Mouse (Mus musculus) hindbrain, embryonic 14.5 days (tissue): Measurements from ENCODE around the gene Gm27021. TPM values are rescaled to one million over a fixed set of nuclear protein-coding genes. Genes with fewer than 3 reads are reported as not detected.

ENCODE experiments used
- ATAC-seq: fragments of 200-750 bp; cut with Nextera tagmentation; 2 replicates; pipeline ENCODE4 v1.8.0; 2017; ENCODE audit warnings: moderate number of reproducible peaks, mild to moderate bottlenecking, moderate TSS enrichment, moderate library complexity; ENCODE audit not compliant: low FRiP score
- DNase-seq: peaks from one replicate; pipeline ENCODE4 v3.0.0-alpha.2; 2015; ENCODE audit warnings: low spot score
- H3K27ac ChIP-seq: fragments of 300-500 bp; sonication (generic); 2 replicates; pipeline ENCODE4 v1.5.1; 2014; ENCODE audit warnings: mild to moderate bottlenecking, moderate library complexity
- H3K27me3 ChIP-seq: fragments of 300-500 bp; sonication (generic); 2 replicates; pipeline ENCODE4 v1.6.1; 2014; ENCODE audit warnings: mild to moderate bottlenecking, low read length, mixed read lengths; ENCODE audit not compliant: control insufficient read depth, insufficient read depth
- H3K36me3 ChIP-seq: fragments of 300-500 bp; sonication (generic); replicated peaks from 2 replicates; pipeline ENCODE4 v1.6.1; 2014; ENCODE audit not compliant: control insufficient read depth, insufficient read depth
- H3K4me1 ChIP-seq: fragments of 300-500 bp; sonication (generic); replicated peaks from 2 replicates; pipeline ENCODE4 v1.6.1; 2014; ENCODE audit warnings: antibody characterized with exemption, low read length, mixed read lengths; ENCODE audit not compliant: control insufficient read depth, insufficient read depth
- H3K4me2 ChIP-seq: fragments of 300-500 bp; sonication (generic); replicated peaks from 2 replicates; pipeline ENCODE4 v1.6.1; 2014; ENCODE audit warnings: mild to moderate bottlenecking, moderate library complexity
- H3K4me3 ChIP-seq: fragments of 300-500 bp; sonication (generic); replicated peaks from 2 replicates; pipeline ENCODE4 v1.5.1; 2014; ENCODE audit warnings: mild to moderate bottlenecking, low read length
- H3K9ac ChIP-seq: fragments of 300-500 bp; sonication (generic); 2 replicates; pipeline ENCODE4 v1.6.1; 2014
- H3K9me3 ChIP-seq: fragments of 300-500 bp; sonication (generic); 2 replicates; pipeline ENCODE4 v1.6.1; 2016; ENCODE audit warnings: low read length; ENCODE audit not compliant: control insufficient read depth
- WGBS: fragments of 180-500 bp; shearing (Covaris S2); extraction: QIAGEN DNeasy Blood & Tissue Kit; methylation state at CpG from one replicate; pipeline ENCODE4 v1.1.7; 2014; 5-methylcytosine and 5-hydroxymethylcytosine counted together
- polyA plus RNA-seq: library from polyadenylated mRNA; unstranded; fragments of >200 nt; fragmentation: Nextera tagmentation; extraction: Ambion mirVana; gene quantifications from 2 replicates; pipeline ENCODE4 v1.2.1, GENCODE M21; 2014

Gene Gm27021
- polyA plus RNA-seq: 4.4 and 10.0 TPM in 2 replicates

DNA sequence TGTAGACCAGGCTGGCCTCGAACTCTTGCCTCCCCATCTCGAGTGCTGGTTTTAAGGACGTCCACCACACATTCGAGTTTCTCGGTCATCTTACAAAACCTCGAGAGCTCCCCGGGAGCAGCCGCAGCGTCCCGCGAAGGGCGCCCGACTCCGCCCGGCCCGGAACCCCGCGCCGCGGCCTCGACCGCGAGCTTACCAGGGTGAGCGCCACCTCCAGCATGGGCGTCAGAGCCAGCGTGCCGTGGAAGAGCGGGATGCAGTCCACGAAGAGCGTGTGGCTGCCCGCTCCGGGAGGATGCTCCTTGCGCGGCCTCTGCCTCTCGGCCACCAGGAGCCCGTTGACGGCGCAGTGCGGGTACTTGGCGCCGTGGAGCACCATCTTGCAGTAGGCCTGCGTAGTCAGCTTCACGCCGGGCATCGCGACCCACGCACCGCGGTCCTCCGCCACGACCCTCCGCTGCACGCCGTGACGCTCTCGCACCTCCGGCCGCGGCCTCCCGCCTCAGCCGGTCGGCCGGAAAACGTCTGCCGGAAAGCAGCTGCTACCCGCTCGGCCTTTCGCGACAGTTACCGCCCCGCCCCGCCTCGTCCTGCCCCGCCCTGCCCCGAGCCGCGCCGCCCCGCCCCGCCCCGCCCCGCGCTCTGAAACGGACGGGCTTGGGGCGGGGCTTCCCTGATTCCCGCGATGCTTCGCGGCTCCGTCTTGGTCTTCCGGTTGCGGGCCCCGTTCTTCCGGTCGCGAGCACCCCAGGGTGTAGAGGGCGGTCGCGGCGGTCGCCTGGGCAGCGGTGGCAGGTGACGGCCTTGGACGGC is at the start of gene Gm27021, which contains the start of gene Cox4i1:
Gm27021 (minus strand) TSS at position 519 of the 813 bp plus-strand sequence.
Cox4i1 (plus strand) TSS at position 662 of the 813 bp plus-strand sequence.
- H3K9ac ChIP-seq: peak within 1 kb of the TSS; percentile 91
- under 1% methylated on average over 67 of the region's 105 CpGs for WGBS

DNA sequence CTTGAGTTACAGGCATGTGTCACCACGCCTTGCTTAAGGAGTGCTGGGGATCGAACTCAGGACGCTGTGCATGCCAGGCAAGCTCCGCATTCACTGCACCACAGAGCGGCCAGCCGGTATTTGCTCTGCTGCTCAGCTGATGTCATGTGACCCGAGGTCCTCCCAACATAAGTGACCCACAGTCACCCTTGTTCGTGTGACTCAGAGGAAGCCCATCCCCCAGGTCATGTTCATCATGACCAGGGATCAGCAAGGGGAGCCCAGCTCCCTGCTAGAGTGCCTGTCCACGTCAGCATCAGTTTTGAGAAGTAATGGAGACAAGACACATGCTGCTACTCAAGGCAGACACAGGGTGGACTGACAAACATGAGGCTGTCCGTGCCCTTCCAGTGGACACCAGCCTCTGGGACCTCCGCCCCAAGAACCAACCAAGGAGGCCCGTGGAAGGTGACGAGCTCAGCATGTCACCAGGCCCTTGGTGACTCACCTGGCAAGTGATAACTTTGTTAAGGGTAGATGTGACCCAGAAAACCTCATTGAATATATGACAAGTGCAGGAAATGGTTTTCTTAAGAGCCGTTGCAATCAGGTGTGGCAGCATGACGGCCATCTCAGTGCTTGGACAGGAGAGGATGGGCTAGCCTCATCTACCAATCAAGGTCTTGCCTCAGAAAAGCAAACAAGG is 48.3 kb upstream of the Gm27021 start:
- Histone ChIP-seq H3K9me3 (no peaks in the 10 kb centered on the region), H3K4me3 (no peak overlapping the region), H3K9ac (no peak overlapping the region), H3K27ac (no peak overlapping the region), H3K4me2 (no peak overlapping the region), H3K27me3 (no peaks in the 10 kb centered on the region), H3K36me3 (no peaks in the 10 kb centered on the region), H3K4me1 (no peaks in the 10 kb centered on the region)
- 85% methylated on average over 15 of the region's 15 CpGs for WGBS
- DNase-seq: no peak
- no peak for ATAC-seq

More for the DNA sequence above, at the start of gene Gm27021, which contains the start of gene Cox4i1:
- Histone ChIP-seq H3K27ac (peak within 1 kb of the TSS; percentile 87), H3K4me1 (peaks cover 30% of the 10 kb centered on the region), H3K9me3 (no peaks in the 10 kb centered on the region), H3K36me3 (peaks cover 33% of the 10 kb centered on the region), H3K4me3 (peak within 1 kb of the TSS; percentile 97), H3K27me3 (no peaks in the 10 kb centered on the region), H3K4me2 (peak within 1 kb of the TSS; percentile 87)
- DNase-seq: peak; percentile 94
- ATAC-seq: peak; percentile 93

DNA sequence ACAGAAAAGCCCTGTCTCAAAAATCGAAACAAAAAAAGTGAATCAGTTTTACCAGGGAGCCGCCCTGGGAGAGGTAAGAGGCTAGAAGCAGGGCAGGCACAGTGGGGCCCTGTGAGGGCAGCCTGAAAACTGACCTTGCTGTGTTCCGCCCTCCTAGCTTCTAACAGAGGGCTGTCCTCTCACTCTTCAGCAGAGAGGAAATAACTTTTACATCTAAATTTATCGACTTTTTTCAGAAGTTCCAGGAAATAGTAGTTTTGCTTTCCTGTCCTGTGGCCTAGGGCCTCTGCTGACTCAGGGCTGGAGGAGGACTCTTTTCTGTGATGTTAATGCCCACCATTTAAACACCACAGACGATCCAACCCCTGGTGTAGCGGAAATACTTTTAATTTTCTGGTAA is 47.3 kb upstream of the Gm27021 start:
- 85% methylated on average over 6 of the region's 6 CpGs for WGBS
- ATAC-seq: no peak

DNA sequence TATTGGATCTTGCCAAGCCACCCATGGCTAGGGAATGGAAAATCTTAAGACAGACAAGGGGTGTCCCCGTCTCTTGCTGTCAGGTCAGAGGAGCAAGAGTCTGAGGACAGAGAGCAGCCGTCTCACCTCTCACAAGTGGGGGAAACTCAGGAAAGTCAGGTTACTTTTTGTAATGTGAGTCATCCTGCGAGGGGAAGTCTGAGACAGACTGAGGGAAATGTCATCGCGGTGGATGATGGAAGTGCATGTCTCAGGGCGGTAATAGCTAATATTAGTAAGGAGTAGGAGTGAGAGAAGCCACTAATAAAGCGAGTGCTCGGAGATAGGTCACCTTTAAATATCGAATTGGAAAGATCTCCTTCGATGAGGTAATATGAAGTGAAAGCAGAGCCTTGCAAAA is 41.3 kb upstream of the Gm27021 start:
- Histone ChIP-seq H3K27ac (no peak overlapping the region), H3K36me3 (no peaks in the 10 kb centered on the region), H3K4me2 (no peak overlapping the region), H3K27me3 (no peaks in the 10 kb centered on the region), H3K4me3 (no peak overlapping the region), H3K4me1 (no peaks in the 10 kb centered on the region), H3K9ac (no peak overlapping the region), H3K9me3 (no peaks in the 10 kb centered on the region)
- WGBS: 87% methylated on average over 10 of the region's 10 CpGs
- DNase-seq (no peak), ATAC-seq (no peak)

More for the DNA sequence above, 47.3 kb upstream of the Gm27021 start:
- Histone ChIP-seq H3K9me3 (no peaks in the 10 kb centered on the region), H3K27ac (no peak overlapping the region), H3K9ac (no peak overlapping the region), H3K36me3 (no peaks in the 10 kb centered on the region), H3K4me1 (no peaks in the 10 kb centered on the region), H3K27me3 (no peaks in the 10 kb centered on the region), H3K4me3 (no peak overlapping the region), H3K4me2 (no peak overlapping the region)
- no peak for DNase-seq

DNA sequence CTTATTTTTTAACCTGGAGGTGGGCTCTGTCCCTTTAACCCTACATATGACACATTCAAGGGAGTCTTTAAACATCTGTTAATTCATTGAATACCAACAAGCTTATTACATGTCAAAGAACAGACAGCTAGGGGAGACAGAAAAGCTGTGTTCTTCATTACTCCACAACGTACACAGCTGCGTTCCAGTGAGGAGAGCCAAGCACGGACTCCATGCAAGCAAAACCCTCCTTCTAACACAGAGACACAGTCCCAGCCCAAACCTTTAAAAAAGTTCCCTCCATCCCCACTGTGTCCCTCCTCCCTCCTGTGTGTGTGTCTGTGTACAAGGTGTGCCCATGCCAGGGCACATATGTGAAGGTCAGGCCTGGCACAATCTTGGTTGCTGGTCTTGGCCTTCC is 38.3 kb upstream of the Gm27021 start:
- no peak overlapping the region for H3K4me2 ChIP-seq
- DNase-seq: no peak
- H3K9me3 ChIP-seq: no peaks in the 10 kb centered on the region
- no peaks in the 10 kb centered on the region; the same call in 1 of the 2 replicates for H3K27me3 ChIP-seq
- no peaks in the 10 kb centered on the region for H3K4me1 ChIP-seq
- no peak overlapping the region for H3K27ac ChIP-seq
- no peaks in the 10 kb centered on the region for H3K36me3 ChIP-seq
- WGBS: 76% methylated on average over 3 of the region's 3 CpGs
- no peak for ATAC-seq
- H3K9ac ChIP-seq: no peak overlapping the region
- H3K4me3 ChIP-seq: no peak overlapping the region

DNA sequence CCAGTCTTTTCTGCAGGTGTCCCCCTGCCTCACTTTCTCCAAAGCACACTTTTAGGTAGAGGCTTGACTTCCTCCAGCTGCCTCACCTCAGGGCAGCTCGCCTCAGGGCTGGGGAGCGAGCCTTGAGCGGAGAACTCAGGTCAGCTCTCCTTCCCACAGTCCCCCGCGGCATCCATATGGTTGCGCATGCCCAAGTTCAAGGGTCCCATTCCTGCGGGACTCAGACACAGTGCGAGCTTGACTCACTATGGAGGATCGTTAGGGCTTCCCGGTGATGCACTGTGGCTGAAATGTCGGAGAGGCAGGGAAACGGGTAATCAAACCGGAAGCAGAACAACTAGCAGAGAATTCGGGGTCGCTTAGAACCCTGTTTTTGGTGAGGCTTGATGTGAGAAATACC is 37.3 kb upstream of the Gm27021 start:
- ATAC-seq (no peak), DNase-seq (no peak)
- Histone ChIP-seq H3K27me3 (no peaks in the 10 kb centered on the region; the same call in 1 of the 2 replicates), H3K4me1 (no peaks in the 10 kb centered on the region), H3K27ac (no peak overlapping the region), H3K36me3 (no peaks in the 10 kb centered on the region), H3K4me2 (no peak overlapping the region), H3K9me3 (no peaks in the 10 kb centered on the region), H3K9ac (no peak overlapping the region), H3K4me3 (no peak overlapping the region)
- WGBS: 84% methylated on average over 15 of the region's 15 CpGs

DNA sequence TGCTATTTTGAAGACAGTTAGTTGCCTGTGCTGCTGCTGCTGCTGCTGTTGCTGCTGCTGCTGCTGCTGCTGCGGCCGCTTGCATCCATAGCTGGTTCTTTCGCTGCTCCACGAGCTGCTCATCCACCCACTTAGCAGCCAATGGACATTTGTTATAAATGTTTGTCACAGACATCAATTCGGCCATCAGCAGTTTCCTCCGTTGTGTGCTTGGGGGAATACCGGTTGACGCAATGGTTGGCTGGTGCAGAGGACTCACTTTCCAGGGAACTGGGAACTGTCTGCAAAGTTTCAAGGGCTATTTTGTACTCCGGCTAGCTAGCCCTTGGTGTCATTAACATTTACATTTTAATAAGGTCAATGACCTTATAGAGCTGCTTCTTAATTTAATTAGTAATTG is 36.3 kb upstream of the Gm27021 start:
- Histone ChIP-seq H3K4me2 (no peak overlapping the region), H3K27ac (no peak overlapping the region), H3K27me3 (no peaks in the 10 kb centered on the region; the same call in 1 of the 2 replicates), H3K36me3 (no peaks in the 10 kb centered on the region), H3K9ac (no peak overlapping the region), H3K4me1 (no peaks in the 10 kb centered on the region), H3K9me3 (no peaks in the 10 kb centered on the region), H3K4me3 (no peak overlapping the region)
- ATAC-seq: no peak
- no peak for DNase-seq
- 65% methylated on average over 9 of the region's 9 CpGs for WGBS

DNA sequence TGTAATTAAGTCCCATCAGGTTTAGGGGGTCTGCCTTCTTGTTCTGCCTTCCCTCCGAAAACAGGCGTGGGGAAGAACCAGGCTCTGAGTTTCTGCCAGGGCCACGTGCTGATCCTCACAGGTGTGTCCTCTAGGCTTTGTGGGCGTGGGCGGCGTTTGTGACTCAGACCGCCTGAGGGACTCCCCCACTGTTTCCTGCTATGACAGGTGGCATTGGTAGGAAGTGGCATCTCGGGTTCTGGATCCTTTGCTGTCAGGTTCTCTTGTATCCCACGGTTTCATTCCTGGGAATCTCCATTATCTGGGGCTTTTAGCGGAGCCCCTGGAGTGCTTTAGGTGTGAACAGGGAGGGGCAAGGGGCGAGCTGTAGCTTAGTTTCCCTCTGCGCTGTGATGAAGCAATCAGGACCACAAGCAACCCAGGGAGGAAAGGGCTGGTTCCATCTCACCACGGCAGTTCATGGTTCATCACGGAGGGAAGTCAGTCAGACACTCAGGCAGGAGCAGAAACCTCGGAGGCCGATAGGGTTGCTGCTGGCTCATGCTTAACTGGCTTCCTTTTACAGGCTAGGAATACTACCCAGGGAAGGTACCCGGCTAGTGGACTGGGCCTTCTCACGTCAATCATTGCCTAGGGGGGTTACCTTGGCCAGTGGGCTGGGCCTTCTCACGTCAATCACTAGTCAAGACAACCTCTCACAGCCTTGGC is 34.0 kb upstream of the Gm27021 start:
- no peaks in the 10 kb centered on the region for H3K36me3 ChIP-seq
- ATAC-seq: no peak
- WGBS: 69% methylated on average over 19 of the region's 19 CpGs

DNA sequence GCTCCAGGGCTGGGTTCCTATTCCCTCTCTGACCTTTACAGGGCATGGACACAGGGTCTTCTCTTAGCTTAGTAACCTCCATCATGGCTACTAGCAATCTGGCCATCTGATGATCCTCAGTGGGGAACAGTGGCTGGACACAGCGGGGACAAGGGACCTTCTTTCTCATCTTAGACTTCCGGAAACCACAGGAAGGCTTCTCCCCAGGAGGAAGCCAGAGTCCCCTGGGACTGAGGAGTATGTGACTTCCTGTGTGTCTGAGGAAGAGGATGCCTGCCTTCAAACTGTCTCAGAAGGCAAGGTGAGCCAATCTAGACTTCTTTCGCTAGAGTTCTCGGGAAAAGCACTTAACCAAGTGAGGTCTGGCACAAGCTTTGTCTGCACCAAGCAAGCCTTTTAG is 32.2 kb upstream of the Gm27021 start:
- no peaks in the 10 kb centered on the region; the same call in 1 of the 2 replicates for H3K27me3 ChIP-seq
- 92% methylated on average over 4 of the region's 4 CpGs for WGBS
- H3K4me1 ChIP-seq: no peaks in the 10 kb centered on the region; the same call in 1 of the 2 replicates
- no peaks in the 10 kb centered on the region for H3K9me3 ChIP-seq
- no peaks in the 10 kb centered on the region for H3K36me3 ChIP-seq
- ATAC-seq (no peak), DNase-seq (no peak)
- no peak overlapping the region for H3K9ac ChIP-seq
- H3K4me3 ChIP-seq: no peak overlapping the region
- H3K4me2 ChIP-seq: no peak overlapping the region
- no peak overlapping the region for H3K27ac ChIP-seq

More for the DNA sequence above, 34.0 kb upstream of the Gm27021 start:
- Histone ChIP-seq H3K27ac (no peak overlapping the region), H3K9ac (no peak overlapping the region), H3K4me1 (no peaks in the 10 kb centered on the region), H3K27me3 (no peaks in the 10 kb centered on the region; the same call in 1 of the 2 replicates), H3K4me2 (no peak overlapping the region), H3K4me3 (no peak overlapping the region), H3K9me3 (no peaks in the 10 kb centered on the region)
- DNase-seq: no peak
